Mouse (Mus musculus) G1E-ER4 (cell line): ENCODE measurements around the gene Serpinb2. TPM values are rescaled to one million over a fixed set of nuclear protein-coding genes. Genes with fewer than 3 reads are reported as not detected.

Source experiments
- GATA1 ChIP-seq: IDR thresholded peaks from one replicate; pipeline ENCODE4 v1.8.0; 2012; ENCODE audit warnings: low read length, inconsistent platforms
- polyA plus RNA-seq: library from polyadenylated mRNA; stranded (reverse); fragments of >175 nt; gene quantifications from 2 replicates; pipeline ENCODE4 v1.2.3, GENCODE M21; 2012

The Serpinb2 gene
- polyA plus RNA-seq, 1 experiment, result not detected

DNA sequence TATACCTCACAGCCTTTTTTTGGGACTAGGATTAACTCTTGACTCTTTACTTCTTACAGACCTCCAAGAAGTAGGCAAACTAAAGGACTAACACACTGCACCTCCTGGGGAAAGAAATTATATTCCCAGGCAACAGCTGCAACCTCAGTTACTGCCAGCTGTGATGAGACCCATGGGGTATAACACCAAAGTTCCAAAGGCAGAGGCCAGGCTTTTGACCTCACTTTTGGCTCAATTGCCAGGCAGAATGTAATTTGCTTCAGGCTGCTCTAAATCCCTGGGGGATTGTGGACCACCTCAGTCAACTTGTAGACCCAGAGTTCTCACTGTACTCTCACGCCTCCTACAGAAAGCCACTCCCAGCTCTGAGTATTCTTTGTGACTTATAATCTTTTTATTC lies 26.2 kb downstream of the Serpinb2 start:
- no peak for TF ChIP-seq GATA1

DNA sequence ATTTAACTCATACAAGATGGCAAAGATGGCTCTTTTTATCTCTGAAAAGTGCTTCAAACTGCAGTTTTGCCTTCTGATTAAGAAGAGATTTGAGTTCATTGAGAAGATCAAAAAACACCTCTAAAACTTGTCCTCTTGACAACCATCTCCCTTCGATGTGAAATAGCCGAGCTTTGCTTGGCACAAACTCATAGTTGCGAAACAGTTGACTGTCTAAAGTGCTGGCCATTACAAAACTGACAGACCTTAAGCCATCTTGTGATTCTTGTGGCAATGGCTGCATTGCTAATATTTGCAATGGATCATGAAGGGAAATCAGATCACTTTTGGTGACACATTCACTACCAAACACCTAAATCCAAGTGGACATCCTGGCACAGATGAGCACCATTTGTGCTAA lies 48.3 kb downstream of the Serpinb2 start:
- TF ChIP-seq GATA1, result no peak

DNA sequence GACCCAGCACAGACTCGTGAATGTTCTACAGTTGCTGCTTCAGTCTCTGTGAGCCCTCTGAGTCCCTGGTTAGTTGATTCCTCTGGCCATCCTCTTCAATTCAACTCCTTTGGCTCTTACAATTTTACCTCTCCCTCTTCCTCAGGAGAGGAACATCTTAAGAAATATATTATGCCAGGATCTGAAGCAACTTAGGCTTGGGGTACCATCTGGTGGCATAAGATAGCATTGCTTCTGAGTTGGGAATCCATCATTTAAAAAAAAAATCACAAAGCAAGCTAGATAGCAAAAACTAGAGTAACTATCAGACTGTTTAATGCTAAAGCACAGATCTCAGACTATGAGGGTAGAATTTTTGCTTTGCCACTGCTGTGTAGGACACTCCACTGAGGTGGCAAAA lies 50.9 kb downstream of the Serpinb2 start:
- TF ChIP-seq GATA1, result no peak

DNA sequence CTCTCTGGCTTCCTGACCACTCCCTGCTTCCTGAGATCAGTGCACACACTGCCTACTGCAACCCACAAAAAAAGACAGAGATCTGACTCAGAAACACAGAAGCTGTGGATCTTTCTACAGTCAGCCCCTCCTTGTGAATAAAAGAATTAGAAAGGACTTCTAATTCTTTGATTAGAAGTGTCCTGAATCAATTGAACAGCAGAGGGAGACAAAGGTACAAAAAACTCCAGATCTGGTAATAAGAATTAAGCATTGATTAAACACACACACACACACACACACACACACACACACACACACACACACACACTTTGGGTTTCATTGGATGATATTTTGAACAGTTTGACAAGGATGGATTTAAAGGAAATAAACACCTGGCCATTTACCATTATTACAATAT lies 54.4 kb downstream of the Serpinb2 start:
- TF ChIP-seq GATA1, result no peak

DNA sequence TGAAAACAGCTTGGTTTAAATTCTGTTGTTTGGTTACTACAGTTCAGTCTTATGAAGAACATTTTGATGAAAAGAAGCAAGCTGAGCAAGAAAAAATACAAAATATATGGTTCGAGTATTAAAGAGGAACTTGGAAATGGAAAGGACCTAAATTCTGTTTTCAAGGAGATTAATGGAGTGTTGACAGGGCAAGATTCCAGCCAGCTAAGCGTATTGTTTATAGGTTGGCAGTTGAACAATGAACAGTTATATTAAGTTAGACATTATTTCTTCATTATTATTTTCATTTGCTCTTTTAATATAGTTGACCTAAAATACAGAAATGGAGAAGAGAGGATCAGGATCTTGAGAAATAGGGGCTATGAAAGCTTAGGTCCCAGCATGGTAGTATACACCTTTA lies 64.9 kb downstream of the Serpinb2 start:
- no peak for TF ChIP-seq GATA1

DNA sequence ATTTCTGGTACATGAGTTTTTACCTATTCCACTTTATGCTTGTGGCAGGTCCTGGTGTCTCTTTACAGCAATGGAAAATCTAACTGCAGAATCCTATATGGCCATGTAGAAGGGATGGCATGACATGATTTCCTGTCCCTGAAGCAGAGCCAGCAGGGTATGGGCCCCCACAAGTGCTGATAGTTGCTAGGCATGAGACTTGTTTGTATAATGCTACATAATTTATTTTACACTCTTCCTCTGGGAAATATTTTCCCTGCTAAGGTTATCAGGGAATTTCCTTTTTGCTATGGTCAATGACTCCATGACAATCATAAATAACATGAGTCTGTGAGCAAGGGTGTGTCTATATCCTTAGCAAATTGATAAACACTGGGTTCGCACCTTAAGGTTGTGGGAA lies 66.3 kb downstream of the Serpinb2 start:
- no peak for TF ChIP-seq GATA1

DNA sequence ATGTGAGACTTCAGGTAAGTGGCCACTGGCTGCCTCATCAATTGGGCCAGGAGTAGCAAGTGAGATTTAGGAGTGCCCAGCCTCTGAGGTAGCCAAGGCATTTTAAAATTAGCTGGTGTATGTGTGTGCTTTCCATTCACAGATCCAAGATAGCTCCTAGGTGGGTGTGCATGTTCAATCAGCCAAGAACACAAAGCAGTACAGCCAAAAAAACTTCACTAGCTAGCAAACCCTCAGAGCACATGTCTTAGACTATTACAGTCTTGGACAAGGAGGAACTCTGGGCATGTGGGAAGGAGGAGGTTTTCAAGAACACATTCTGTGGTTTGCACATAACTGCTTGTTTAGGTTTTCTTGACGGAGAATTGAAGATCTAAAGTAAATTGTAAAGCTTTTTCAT lies 70.0 kb downstream of the Serpinb2 start:
- no peak for TF ChIP-seq GATA1

DNA sequence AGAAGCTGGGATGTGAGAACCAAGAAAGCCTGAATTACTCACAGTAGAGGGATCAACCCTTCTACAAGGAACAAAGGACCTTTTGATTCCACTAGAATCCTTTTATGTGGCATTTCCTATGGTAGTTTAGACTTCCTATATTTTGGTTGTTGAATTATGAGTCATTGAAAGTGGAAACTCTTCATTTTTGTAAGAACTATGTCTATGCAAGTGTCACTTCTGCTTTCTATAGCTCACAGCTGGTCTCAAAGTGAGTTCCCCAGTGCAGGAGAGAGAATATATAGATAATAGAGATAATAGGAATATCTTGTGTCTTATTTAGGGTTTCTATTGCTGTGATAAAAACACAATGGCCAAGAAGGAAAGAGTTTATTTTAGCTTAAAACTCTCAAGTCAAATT lies 71.7 kb downstream of the Serpinb2 start:
- no peak for TF ChIP-seq GATA1

DNA sequence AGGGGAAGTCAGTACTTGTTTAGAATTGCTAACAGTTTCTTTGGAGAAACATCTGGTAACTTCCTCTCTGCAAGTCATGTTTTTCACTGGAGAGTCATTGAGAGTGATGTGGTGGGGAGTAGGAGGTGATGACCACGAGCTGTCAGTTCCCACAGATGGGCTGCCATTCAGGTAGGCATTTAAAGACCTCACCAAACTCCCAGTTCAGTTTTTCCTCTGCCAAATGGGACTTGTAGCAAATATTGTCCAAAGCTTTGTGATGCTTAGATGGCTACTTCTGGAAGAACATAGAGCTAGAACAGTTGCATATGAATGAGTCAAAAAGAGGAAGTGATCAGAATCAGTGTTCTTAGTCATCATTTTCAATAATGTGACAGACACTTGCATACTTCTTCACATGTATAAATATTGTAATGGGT lies 72.7 kb downstream of the Serpinb2 start:
- TF ChIP-seq GATA1, result no peak

DNA sequence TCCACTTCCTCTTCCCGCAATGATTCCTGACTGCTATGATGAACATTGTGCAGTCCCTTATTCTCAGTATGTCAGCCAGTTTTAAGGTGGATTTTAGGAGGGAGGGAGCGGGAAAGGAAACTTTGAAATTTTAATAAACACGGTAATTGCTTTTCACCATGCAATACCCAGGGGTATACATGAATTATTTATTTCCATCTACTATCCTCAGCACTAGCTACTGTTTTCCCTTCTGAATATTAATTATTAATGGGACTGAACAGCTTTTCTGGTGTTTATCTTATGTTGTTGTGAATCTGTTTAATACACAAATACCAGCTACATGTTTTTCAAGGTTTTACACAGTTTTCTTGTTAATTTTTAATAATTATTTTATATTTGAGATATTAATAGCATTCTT lies 73.7 kb downstream of the Serpinb2 start:
- no peak for TF ChIP-seq GATA1

Other genes starting within 250 kb of the Serpinb2 start
- gene Serpinb3b, start 233.1 kb upstream of the Serpinb2 start, polyA plus RNA-seq, result not detected in 2 replicates
- gene Serpinb3c, start 233.1 kb upstream of the Serpinb2 start, polyA plus RNA-seq, result not detected in 2 replicates
- not detected in 2 replicates for gene Serpinb11, start 150.2 kb upstream of the Serpinb2 start, polyA plus RNA-seq
- not detected in 2 replicates for gene Serpinb7, start 111.8 kb upstream of the Serpinb2 start, polyA plus RNA-seq
- not detected in 2 replicates for gene Serpinb8, start 78.6 kb downstream of the Serpinb2 start, polyA plus RNA-seq